Mouse (Mus musculus): ENCODE results near the gene Txlnb. TPM values are rescaled to one million over a fixed set of nuclear protein-coding genes. Genes with fewer than 3 reads are reported as not detected.

Txlnb gene
- 0.72 and 0.82 TPM in 2 replicates for polyA plus RNA-seq (2012; ENCODE audit: insufficient read depth, insufficient read length, missing spikeins)

DNA sequence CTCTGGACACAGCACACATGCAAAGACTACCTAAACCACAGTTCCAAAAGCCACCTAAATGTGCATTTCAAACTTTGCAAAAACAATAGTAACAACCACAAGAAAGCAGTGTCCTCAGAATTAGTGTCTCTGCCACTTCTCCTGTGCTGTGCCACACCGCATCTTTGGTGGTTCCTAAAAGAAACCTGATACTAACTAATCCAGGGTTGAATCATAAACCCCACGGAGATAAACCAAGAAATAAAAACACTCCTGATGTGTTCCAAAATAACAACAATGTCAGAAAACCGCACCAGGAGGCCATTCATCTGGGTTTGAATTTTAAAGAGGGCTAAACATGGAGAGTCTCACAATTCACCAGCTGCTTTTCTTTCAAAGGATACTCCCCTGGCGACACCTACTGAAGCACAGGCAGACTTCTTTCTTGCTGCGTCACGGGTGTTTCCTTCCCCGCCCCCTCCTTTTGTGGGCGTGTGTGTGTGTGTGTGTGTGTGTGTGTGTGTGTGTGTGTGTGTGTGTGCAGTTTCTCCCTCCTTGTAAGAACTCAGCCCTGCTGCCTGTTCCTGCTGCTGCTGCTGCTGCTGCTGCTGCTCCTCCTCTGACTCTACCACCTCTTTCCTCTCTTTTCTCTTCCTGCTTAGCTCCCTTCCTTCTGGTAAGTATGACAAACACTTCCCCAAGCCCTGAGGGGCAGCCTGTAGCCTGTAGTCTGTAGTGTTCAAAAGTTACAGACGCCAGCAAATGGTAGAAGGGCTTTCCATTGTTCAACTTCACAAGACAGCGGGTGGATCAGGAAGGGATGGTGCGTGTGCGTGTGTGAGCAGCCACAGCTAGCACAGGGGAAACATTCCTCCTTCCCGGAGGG, at the start of gene Txlnb:
TSS of gene Txlnb (plus strand) at position 460 of the 865 bp plus-strand sequence.
- Histone ChIP-seq H3K4me1 (ENCODE audit: control insufficient read depth, insufficient read depth, low read length) (peaks cover 33% of the 10 kb centered on the region), H3K4me3 (ENCODE audit: insufficient read depth, low read length) (peak within 1 kb of the TSS; percentile 38), H3K27ac (ENCODE audit: insufficient read depth, low read depth, low read length) (peak within 1 kb of the TSS; percentile 60)
- TF ChIP-seq POLR2A (IDR thresholded peaks at IDR 0.05; ENCODE audit: borderline replicate concordance, low read depth, low read length) (no peak), CTCF (IDR thresholded peaks at IDR 0.05; ENCODE audit: low read depth, low read length) (no peak)

- TF ChIP-seq POLR2A (IDR thresholded peaks at IDR 0.05; ENCODE audit: borderline replicate concordance, low read depth, low read length): no peak
- no peak for TF ChIP-seq CTCF (IDR thresholded peaks at IDR 0.05; ENCODE audit: low read depth, low read length)
- H3K4me1 ChIP-seq (ENCODE audit: control insufficient read depth, insufficient read depth, low read length): no peaks in the 10 kb centered on the region
- H3K27ac ChIP-seq (ENCODE audit: insufficient read depth, low read depth, low read length): no peak overlapping the region
- no peak overlapping the region for H3K4me3 ChIP-seq (ENCODE audit: insufficient read depth, low read length)
Observed at GRCm38 (mm10) chr10:17752478-17752877, 43.5 kb upstream of the Txlnb start.

DNA sequence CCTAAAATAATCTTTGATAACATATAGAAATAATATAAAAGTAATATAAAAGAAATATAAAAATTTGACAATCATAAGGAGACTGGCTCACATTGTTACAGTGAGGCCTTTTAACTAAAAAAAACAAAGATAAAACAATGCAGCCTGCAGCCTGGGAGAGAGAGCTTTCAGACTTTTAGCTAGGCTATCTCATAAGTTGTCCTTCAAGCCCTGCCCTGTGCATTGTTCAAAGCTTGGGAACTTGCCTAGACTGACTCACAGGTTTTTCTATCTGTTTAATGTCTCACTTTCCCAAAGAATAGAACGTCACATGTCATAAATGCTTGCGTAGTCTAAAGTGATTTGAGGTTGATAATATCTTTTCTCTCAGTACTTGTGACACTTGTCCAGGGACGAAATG, 36.3 kb upstream of the Txlnb start:
- Histone ChIP-seq H3K27ac (ENCODE audit: insufficient read depth, low read depth, low read length) (no peak overlapping the region), H3K4me3 (ENCODE audit: insufficient read depth, low read length) (no peak overlapping the region), H3K4me1 (ENCODE audit: control insufficient read depth, insufficient read depth, low read length) (no peaks in the 10 kb centered on the region)
- TF ChIP-seq CTCF (IDR thresholded peaks at IDR 0.05; ENCODE audit: low read depth, low read length) (no peak), POLR2A (IDR thresholded peaks at IDR 0.05; ENCODE audit: borderline replicate concordance, low read depth, low read length) (no peak)

DNA sequence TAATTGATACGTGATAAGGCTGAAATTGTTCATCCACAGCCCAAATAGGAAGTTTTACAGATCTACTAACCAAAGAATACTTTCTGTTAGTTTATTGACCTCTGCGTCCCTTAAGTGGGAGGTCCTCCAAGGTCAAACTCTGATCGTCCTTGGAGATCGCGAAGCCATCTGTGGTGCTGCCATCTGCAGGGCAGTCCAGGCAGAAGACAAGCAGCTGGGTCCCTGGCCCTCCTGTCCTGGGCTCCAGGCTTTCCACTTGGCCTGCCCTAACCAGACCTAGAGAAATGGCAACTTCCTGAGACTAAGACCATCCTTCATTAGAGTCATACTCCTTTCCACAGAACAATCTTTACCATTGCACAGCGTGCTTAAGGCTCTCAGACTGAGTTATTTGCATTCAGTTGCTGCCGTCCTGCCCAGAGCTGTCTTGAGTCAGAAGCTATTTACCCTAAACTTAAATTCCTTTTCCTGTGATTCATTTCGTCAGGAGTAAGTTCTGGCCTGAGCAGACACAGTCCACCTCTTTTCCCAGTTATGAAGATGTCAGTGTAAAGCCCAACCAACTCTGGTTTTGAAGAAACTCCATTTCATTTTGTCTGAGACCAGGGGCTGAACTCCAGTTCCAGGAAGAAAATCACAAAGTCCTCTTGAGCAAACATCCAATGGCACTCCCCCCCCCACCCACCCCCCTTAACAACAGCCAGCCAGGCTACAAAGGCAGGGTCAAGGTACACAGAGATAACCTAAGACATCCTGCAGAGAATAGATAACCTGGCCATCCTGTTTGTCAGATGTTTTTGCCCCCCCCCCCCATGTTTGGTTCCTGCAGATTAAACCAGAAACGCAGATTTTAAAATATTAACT, 35.0 kb upstream of the Txlnb start:
- TF ChIP-seq CTCF (IDR thresholded peaks at IDR 0.05; ENCODE audit: low read depth, low read length): no peak
- TF ChIP-seq POLR2A (IDR thresholded peaks at IDR 0.05; ENCODE audit: borderline replicate concordance, low read depth, low read length): no peak
- H3K4me1 ChIP-seq (ENCODE audit: control insufficient read depth, insufficient read depth, low read length): no peaks in the 10 kb centered on the region
- no peak overlapping the region for H3K27ac ChIP-seq (ENCODE audit: insufficient read depth, low read depth, low read length)
- no peak overlapping the region for H3K4me3 ChIP-seq (ENCODE audit: insufficient read depth, low read length)

DNA sequence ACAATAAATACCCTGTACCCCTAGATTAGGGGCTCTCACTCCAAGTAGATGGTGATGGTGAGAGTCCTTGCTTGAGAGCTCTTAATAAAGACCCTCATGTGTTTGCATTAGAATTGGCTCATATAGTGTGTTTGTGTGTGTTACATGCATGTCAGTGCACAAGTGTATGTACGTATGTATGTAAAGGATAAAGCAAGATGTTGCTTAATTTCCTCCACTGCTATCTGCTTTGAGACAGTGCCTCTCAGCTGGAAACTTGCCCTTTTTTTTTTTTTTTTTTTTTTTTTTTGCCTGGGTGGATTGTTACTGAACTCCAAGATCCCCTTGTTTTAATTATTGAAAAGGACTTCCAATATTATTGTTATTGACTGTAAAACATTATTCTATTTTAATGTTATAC, 34.4 kb upstream of the Txlnb start:
- TF ChIP-seq POLR2A (IDR thresholded peaks at IDR 0.05; ENCODE audit: borderline replicate concordance, low read depth, low read length): no peak
- no peak for TF ChIP-seq CTCF (IDR thresholded peaks at IDR 0.05; ENCODE audit: low read depth, low read length)
- Histone ChIP-seq H3K4me3 (ENCODE audit: insufficient read depth, low read length) (no peak overlapping the region), H3K27ac (ENCODE audit: insufficient read depth, low read depth, low read length) (no peak overlapping the region), H3K4me1 (ENCODE audit: control insufficient read depth, insufficient read depth, low read length) (peaks cover under 1% of the 10 kb centered on the region; the same call in 1 of the 2 replicates)

DNA sequence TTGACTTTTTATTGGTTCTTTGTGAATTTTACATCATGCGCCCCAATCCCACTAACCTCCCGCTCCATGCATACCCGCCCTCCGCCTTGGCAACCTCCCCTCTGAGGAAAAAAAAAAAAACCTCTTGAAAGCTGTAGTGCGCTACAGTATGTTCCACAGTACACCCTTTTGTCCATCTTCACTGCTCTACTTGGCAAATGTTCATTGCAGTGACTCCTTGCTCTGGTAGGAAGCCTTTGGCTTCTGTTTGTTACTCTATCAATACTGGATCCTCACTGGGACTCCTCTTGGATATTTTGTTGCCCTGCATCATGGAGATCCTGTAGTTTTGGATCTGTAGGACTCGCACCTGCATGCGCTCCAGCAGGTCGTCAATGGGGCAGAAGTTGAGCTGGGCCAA, 33.1 kb upstream of the Txlnb start:
- H3K4me3 ChIP-seq (ENCODE audit: insufficient read depth, low read length): no peak overlapping the region
- H3K27ac ChIP-seq (ENCODE audit: insufficient read depth, low read depth, low read length): no peak overlapping the region
- TF ChIP-seq CTCF (IDR thresholded peaks at IDR 0.05; ENCODE audit: low read depth, low read length): no peak
- TF ChIP-seq POLR2A (IDR thresholded peaks at IDR 0.05; ENCODE audit: borderline replicate concordance, low read depth, low read length): no peak
- peaks cover 4% of the 10 kb centered on the region; the same call in 1 of the 2 replicates for H3K4me1 ChIP-seq (ENCODE audit: control insufficient read depth, insufficient read depth, low read length)

DNA sequence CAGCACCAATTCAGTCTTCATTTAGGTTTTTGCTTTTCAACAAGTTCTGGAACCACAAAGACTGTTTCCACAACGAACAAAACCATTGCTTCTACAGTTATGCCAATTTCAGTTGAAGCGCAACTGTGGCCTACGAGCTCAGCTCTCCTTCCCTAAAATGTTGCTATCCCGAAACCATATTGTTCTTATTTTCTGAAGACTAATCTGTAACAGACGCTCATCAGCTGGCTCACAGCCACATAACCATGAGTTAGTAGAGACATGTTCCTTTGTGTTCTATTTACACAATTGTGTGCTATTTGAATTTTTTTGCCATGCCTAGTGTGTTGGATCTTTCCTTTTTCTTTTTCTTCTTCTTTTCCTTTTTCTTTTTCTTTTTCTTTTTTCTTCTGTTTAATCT, 26.2 kb upstream of the Txlnb start:
- TF ChIP-seq POLR2A (IDR thresholded peaks at IDR 0.05; ENCODE audit: borderline replicate concordance, low read depth, low read length) (no peak), CTCF (IDR thresholded peaks at IDR 0.05; ENCODE audit: low read depth, low read length) (no peak)
- Histone ChIP-seq H3K27ac (ENCODE audit: insufficient read depth, low read depth, low read length) (no peak overlapping the region), H3K4me1 (ENCODE audit: control insufficient read depth, insufficient read depth, low read length) (peaks cover 27% of the 10 kb centered on the region), H3K4me3 (ENCODE audit: insufficient read depth, low read length) (no peak overlapping the region)

- peaks cover 34% of the 10 kb centered on the region for H3K4me1 ChIP-seq (ENCODE audit: control insufficient read depth, insufficient read depth, low read length)
- peak overlapping the region; percentile 88 for H3K27ac ChIP-seq (ENCODE audit: insufficient read depth, low read depth, low read length)
- no peak for TF ChIP-seq CTCF (IDR thresholded peaks at IDR 0.05; ENCODE audit: low read depth, low read length)
- TF ChIP-seq POLR2A (IDR thresholded peaks at IDR 0.05; ENCODE audit: borderline replicate concordance, low read depth, low read length): no peak
- H3K4me3 ChIP-seq (ENCODE audit: insufficient read depth, low read length): peak overlapping the region; percentile 22
Observed at GRCm38 (mm10) chr10:17772364-17772763, 23.7 kb upstream of the Txlnb start.

DNA sequence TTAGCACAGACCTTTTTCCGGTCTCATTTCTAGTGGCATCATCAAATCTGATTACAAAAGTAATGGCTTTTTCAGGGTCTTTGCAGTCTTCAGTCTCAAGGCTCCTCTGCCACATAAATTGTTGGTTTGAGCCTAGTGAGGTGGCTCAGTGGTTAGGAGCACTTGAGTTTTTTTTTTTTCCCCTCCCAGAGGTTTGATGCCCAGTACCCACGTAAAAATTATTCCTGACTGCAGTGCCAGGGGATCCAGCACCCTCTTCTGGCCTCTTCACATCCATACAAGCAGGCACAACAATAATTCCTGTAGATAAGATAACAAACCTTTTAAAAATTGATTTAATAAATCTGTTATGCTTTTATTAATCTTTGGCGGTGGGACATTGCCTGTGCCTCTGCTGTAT, 21.7 kb upstream of the Txlnb start:
- peak overlapping the region; percentile 59 for H3K27ac ChIP-seq (ENCODE audit: insufficient read depth, low read depth, low read length)

More for the DNA sequence above, 21.7 kb upstream of the Txlnb start:
- Histone ChIP-seq H3K4me3 (ENCODE audit: insufficient read depth, low read length) (no peak overlapping the region), H3K4me1 (ENCODE audit: control insufficient read depth, insufficient read depth, low read length) (peaks cover 34% of the 10 kb centered on the region)
- no peak for TF ChIP-seq CTCF (IDR thresholded peaks at IDR 0.05; ENCODE audit: low read depth, low read length)
- no peak for TF ChIP-seq POLR2A (IDR thresholded peaks at IDR 0.05; ENCODE audit: borderline replicate concordance, low read depth, low read length)
